Mouse (Mus musculus) megakaryocyte, embryonic 14.5 days (primary cell): ENCODE results near the gene Spaca3. TPM values are rescaled to one million over a fixed set of nuclear protein-coding genes. Genes with fewer than 3 reads are reported as not detected.

Experiments
- H3K27me3 ChIP-seq: replicated peaks from 2 replicates; pipeline ENCODE3; 2012; ENCODE audit warnings: inconsistent platforms
- H3K36me3 ChIP-seq: replicated peaks from 2 replicates; pipeline ENCODE3; 2012; ENCODE audit warnings: low read length, inconsistent platforms, mixed read lengths
- H3K4me1 ChIP-seq: 2 replicates; pipeline ENCODE4 v1.6.1; 2012; ENCODE audit warnings: inconsistent platforms
- H3K4me3 ChIP-seq: replicated peaks from 2 replicates; pipeline ENCODE3; 2012; ENCODE audit warnings: moderate library complexity, mild to moderate bottlenecking, inconsistent platforms
- H3K9me3 ChIP-seq: 2 replicates; pipeline ENCODE4 v1.6.1; 2012; ENCODE audit warnings: inconsistent platforms
- FLI1 ChIP-seq: IDR thresholded peaks from 2 replicates; pipeline ENCODE4 v1.6.1; 2012; ENCODE audit warnings: low read length, inconsistent platforms, mixed read lengths
- GATA1 ChIP-seq: IDR thresholded peaks from 3 replicates; pipeline ENCODE4 v1.6.1; 2012; ENCODE audit warnings: mixed read lengths, low read length, inconsistent platforms, borderline replicate concordance
- polyA plus RNA-seq: library from polyadenylated mRNA; stranded (reverse); fragments of >175 nt; gene quantifications from 2 replicates; pipeline ENCODE4 v1.2.3, GENCODE M21; 2012; ENCODE audit warnings: low replicate concordance; ENCODE audit not compliant: insufficient read depth

Spaca3 gene
- polyA plus RNA-seq, 1 experiment = not detected

DNA sequence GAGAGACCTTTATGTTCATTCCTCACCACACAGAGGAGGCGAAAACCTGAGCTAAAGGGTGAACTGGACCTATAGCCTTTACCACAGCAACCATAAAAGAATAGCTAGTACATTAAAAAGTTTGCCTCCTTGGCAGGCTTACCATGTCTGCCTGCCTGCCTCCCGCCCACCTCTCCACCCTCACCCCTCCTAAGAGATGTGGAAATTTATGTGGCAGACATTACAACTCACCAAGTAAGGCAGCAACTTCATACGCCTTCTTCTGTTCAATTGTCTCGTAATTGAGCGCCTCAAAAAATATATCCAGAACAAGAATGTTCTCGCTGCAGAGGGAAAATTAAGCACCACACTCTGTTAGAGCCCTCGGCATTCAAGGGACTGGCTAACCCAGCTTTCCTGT is 28.2 kb downstream of the Spaca3 start:
- H3K27me3 ChIP-seq = peaks cover 35% of the 10 kb centered on the region
- H3K4me3 ChIP-seq = no peak overlapping the region
- H3K9me3 ChIP-seq = no peaks in the 10 kb centered on the region
- no peaks in the 10 kb centered on the region; the same call in 1 of the 2 replicates for H3K4me1 ChIP-seq
- TF ChIP-seq GATA1 (no peak), FLI1 (no peak)
- no peaks in the 10 kb centered on the region for H3K36me3 ChIP-seq

DNA sequence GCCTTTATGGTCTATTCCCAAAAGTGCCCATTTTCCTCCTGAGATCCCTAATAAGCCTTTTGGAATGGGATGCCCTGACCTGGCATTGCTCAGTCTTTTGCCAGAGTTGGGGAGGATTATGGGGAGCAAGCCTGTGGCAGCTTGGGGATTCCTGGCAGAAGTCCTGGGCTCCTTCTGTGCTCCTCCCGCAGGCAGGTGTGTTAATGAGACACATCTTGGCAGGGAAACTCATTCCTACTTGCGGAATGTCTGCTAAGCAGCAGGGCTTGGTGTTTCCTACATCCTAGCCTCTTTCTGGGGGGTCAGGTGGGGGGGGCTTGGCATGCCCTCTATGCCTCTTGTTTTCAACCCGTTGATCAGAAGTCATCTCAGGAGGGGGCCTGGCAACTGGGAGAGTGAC is 28.9 kb downstream of the Spaca3 start:
- TF ChIP-seq FLI1 (no peak), GATA1 (no peak)
- Histone ChIP-seq H3K4me1 (no peaks in the 10 kb centered on the region; the same call in 1 of the 2 replicates), H3K4me3 (no peak overlapping the region), H3K27me3 (peaks cover 40% of the 10 kb centered on the region), H3K36me3 (no peaks in the 10 kb centered on the region), H3K9me3 (no peaks in the 10 kb centered on the region)

DNA sequence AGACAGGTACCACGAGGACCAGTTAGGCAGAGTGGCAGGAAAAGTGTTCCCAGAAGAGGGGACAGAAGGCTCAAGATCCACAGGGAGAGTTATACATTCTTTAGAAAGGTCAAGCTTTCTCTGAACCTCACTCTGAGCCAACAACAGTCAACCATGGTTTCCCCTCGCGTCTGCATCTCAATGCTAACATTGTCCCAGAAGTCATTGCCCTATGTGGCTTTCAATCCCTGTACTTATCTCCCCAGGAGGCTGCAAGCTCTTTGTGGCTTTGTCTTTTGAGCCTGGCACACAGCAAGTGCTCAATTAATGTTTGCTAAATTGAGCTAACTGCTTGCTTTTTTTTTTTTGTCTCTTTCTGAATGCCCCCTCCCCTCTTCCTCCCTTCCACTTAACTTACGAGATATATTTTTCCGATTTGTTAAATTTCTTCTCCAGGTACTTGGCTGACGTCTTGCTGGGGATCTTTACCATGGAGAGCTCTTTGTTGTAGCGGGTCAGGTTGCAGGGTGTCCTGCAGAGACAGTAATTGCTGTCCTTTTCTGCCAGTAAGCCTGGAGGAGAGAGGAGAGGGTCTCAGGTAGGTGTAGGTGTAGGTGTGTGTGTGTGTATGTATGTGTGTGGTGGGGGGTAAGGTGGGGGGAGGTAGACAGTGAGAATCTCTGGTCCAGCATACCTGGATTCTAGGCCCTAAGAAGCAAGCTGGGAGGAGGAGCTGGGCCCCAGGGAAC is 31.3 kb downstream of the Spaca3 start:
- Histone ChIP-seq H3K27me3 (peaks cover 35% of the 10 kb centered on the region), H3K4me1 (no peaks in the 10 kb centered on the region; the same call in 1 of the 2 replicates), H3K4me3 (no peak overlapping the region)

DNA sequence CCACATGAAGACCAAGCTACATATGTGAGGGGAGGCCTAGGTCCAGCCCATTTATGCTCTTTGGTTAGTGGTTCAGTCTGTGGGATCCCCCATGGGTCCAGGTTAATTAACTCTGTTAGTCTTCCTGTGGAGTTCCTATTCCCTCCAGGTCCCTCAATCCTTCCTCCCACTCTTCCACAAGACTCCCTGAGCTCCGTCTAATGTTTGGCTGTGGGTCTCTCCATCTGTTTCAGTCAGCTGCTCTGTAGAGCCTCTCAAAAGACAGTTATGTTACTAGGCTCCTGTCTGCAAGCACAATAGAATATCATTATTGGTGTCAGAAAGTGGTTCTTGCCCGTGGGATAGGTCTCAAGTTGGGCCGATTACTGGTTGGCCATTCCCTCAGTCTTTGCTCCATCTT is 37.7 kb downstream of the Spaca3 start:
- no peak overlapping the region for H3K4me3 ChIP-seq
- no peaks in the 10 kb centered on the region for H3K9me3 ChIP-seq
- no peaks in the 10 kb centered on the region for H3K36me3 ChIP-seq
- H3K4me1 ChIP-seq = no peaks in the 10 kb centered on the region
- peaks cover 12% of the 10 kb centered on the region for H3K27me3 ChIP-seq
- no peak for TF ChIP-seq FLI1
- TF ChIP-seq GATA1 = no peak

More for the DNA sequence above, 31.3 kb downstream of the Spaca3 start:
- no peaks in the 10 kb centered on the region for H3K36me3 ChIP-seq
- TF ChIP-seq FLI1 = no peak
- TF ChIP-seq GATA1 = no peak
- H3K9me3 ChIP-seq = no peaks in the 10 kb centered on the region

DNA sequence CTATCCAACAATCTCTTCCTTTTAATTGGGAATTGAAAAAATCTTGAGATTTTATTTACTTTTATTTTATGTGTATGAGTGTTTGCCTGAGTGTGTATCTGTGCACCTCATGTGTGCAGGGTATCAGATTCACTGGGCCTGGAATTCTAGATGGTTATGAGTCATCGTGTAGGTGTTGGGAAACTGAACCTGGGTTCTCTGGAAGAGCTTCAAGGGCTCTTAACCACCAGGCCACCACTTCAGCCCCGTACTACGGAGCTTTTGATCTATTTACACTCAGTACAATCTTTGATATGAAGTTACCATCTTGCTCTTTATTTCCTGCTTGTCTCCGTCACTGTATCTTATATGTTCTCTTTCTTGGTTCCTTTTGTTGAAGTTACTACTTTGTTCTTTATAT is 42.4 kb downstream of the Spaca3 start:
- TF ChIP-seq GATA1 (no peak), FLI1 (no peak)
- Histone ChIP-seq H3K9me3 (no peaks in the 10 kb centered on the region), H3K36me3 (no peaks in the 10 kb centered on the region), H3K4me1 (no peaks in the 10 kb centered on the region), H3K4me3 (no peak overlapping the region), H3K27me3 (no peaks in the 10 kb centered on the region)

DNA sequence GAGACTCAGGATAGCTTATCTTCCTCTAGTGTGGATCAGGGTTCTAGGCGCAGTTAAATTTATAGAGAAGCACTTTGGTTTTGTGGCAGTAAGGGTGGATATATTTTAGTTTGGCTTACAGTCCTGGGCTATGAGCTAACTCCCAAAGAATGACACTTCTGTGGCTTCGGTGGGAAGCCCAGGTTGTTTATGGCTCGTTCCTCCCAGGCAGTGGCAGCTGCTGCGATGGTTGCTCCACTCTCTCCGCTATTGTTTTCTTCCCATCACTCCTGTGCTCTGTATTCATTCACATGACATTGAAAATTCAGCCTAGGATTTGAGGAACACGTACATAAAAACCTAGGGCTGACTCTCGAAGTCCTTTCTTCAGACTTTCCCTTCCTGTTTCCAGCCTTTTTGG is 44.5 kb downstream of the Spaca3 start:
- TF ChIP-seq GATA1 = no peak
- TF ChIP-seq FLI1 = no peak
- H3K36me3 ChIP-seq = no peaks in the 10 kb centered on the region
- no peaks in the 10 kb centered on the region for H3K27me3 ChIP-seq
- no peaks in the 10 kb centered on the region for H3K4me1 ChIP-seq
- no peaks in the 10 kb centered on the region for H3K9me3 ChIP-seq
- H3K4me3 ChIP-seq = no peak overlapping the region

DNA sequence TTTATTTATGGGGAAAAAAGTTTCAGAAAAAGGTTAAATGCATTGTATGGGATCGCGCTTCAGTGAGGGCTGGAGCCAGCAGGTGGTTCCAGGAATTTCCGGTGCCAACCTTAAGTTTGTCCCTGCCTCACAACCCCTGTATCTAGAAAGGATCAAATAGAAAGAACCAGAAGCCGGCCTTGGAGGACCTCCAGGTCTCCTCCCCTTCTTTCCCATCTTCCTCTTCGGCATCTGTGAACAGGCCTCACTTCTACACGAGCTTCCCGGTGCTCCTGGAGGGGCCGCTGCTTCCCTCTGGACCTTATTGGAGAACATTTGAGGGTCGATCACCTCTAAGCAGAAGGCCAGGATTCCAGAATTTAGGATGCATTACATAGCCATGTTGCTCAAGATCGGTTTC is 45.3 kb downstream of the Spaca3 start:
- H3K36me3 ChIP-seq = no peaks in the 10 kb centered on the region
- H3K4me3 ChIP-seq = no peak overlapping the region
- H3K27me3 ChIP-seq = no peaks in the 10 kb centered on the region
- no peaks in the 10 kb centered on the region for H3K4me1 ChIP-seq
- no peak for TF ChIP-seq FLI1
- no peak for TF ChIP-seq GATA1
- no peaks in the 10 kb centered on the region for H3K9me3 ChIP-seq

DNA sequence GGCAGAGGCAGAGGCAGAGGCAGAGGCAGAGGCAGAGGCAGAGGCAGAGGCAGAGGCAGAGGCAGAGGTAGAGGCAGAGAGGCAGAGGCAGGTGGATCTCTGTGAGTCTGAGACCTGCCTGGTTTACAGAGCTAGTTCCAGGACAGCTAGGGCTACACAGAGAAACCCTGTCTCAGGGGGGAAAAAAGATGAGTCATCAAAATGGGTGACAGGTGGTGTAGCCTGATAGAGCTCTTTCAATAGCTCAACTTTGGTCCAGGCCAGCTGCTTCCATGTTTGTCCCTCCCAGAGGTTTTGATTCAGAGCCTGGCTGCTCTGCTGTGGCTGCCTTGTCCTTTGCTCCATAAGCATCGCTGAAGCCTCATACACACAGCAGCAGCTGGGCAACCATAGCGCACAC is 46.4 kb downstream of the Spaca3 start:
- H3K9me3 ChIP-seq = no peaks in the 10 kb centered on the region

DNA sequence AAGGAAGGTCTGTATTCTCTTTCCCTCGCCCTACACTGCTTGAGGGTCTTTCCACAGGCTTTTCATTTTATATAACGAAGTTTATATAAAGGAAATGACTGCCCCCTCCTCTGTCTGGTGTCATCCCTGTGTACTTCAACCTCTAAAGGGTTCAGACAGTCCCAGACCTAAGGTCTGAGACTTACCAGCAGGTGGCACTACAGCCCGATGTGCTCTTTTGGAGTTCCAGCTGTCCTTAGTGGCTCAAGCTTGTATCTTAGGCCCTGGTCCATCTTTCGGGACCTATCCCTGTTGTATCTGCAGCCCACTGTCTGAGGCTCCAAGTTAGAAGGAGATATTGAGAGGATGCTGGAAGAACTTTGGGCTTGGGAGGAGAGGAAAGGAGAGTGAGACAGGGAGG is 48.3 kb downstream of the Spaca3 start:
- Histone ChIP-seq H3K36me3 (no peaks in the 10 kb centered on the region), H3K4me3 (no peak overlapping the region), H3K27me3 (no peaks in the 10 kb centered on the region), H3K4me1 (no peaks in the 10 kb centered on the region), H3K9me3 (no peaks in the 10 kb centered on the region)
- TF ChIP-seq FLI1 (no peak), GATA1 (no peak)

More for the DNA sequence above, 46.4 kb downstream of the Spaca3 start:
- Histone ChIP-seq H3K4me3 (no peak overlapping the region), H3K4me1 (no peaks in the 10 kb centered on the region), H3K36me3 (no peaks in the 10 kb centered on the region), H3K27me3 (no peaks in the 10 kb centered on the region)
- TF ChIP-seq FLI1 = no peak
- TF ChIP-seq GATA1 = no peak

DNA sequence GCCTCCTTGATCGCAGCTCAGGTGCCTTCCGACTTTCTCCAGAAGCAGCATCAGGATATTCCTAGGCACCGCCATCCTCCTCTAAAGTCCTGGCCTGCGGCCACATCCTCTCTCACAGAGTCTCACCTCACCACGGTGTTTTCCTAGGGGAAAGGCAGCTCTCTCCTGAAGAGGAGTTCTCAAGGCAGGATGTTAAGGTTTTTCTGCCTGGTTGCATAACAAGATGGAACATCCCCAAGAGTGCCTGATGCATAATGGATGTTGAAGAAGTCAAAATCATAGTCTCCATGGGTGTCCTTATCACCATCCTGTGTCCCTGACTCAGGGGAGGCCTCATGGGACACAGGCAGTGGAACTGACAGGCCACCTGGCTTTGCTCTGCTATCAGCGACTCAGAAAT is 49.7 kb downstream of the Spaca3 start:
- Histone ChIP-seq H3K4me3 (no peak overlapping the region), H3K27me3 (no peaks in the 10 kb centered on the region), H3K36me3 (no peaks in the 10 kb centered on the region), H3K4me1 (no peaks in the 10 kb centered on the region), H3K9me3 (no peaks in the 10 kb centered on the region)
- TF ChIP-seq FLI1 (no peak), GATA1 (no peak)

DNA sequence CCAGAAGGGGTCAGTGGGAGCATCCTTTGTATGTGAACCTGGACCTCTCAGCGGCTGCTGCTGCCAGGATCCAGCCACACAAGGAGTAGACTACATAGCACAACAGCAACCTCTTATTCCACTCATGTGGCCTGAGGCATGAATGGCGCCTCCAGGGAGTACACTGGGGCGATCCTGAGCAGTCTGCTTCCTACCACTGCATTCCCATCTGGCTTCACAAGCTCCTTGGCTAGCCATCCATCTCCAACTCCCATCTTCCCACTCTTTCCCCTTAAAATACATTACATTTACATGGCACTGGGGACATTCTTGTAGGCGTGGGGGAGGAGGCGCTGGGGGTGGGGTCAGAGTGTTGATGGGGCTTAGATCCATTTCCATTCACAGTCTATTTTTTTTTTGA is 54.6 kb downstream of the Spaca3 start:
- peaks cover 8% of the 10 kb centered on the region; the same call in 1 of the 2 replicates for H3K9me3 ChIP-seq
- TF ChIP-seq GATA1 (no peak), FLI1 (no peak)
- H3K4me1 ChIP-seq = no peaks in the 10 kb centered on the region
- H3K36me3 ChIP-seq = no peaks in the 10 kb centered on the region
- H3K27me3 ChIP-seq = no peaks in the 10 kb centered on the region
- no peak overlapping the region for H3K4me3 ChIP-seq
